Mouse (Mus musculus) embryonic fibroblast, embryonic 13.5 days (primary cell): ENCODE measurements around the gene Adh6b. TPM values are rescaled to one million over a fixed set of nuclear protein-coding genes. Genes with fewer than 3 reads are reported as not detected.

ENCODE experiments used
- H3K27ac ChIP-seq: 2 replicates; pipeline ENCODE4 v1.5.1; 2012; ENCODE audit warnings: low read length, control low read depth, inconsistent platforms; ENCODE audit not compliant: insufficient read depth
- H3K4me1 ChIP-seq: 2 replicates; pipeline ENCODE4 v1.6.1; 2011; ENCODE audit warnings: low read length; ENCODE audit not compliant: control insufficient read depth, insufficient read depth
- H3K4me3 ChIP-seq: 2 replicates; pipeline ENCODE4 v1.5.1; 2011; ENCODE audit warnings: mild to moderate bottlenecking, control low read depth, low read length; ENCODE audit not compliant: insufficient read depth
- CTCF ChIP-seq: IDR thresholded peaks from 2 replicates; pipeline ENCODE4 v1.5.1; 2011; ENCODE audit warnings: mild to moderate bottlenecking, control low read depth, low read length, moderate library complexity, borderline replicate concordance; ENCODE audit not compliant: insufficient read depth
- POLR2A ChIP-seq: IDR thresholded peaks from 2 replicates; pipeline ENCODE4 v1.6.1; 2011; ENCODE audit warnings: low read depth, mild to moderate bottlenecking, control low read depth, low read length, moderate library complexity
- polyA plus RNA-seq: library from polyadenylated mRNA; stranded (reverse); fragments of >200 nt; gene quantifications from 2 replicates; pipeline ENCODE4 v1.2.4, GENCODE M21; 2011; ENCODE audit warnings: low read depth; ENCODE audit not compliant: missing spikeins, insufficient read length

Gene Adh6b
- polyA plus RNA-seq, 1 experiment = not detected

GRCm38 (mm10) chr3:138312965-138313364 is 28.6 kb upstream of the Adh6b start, which contains the start of gene Adh6a:
Gene Adh6a (plus strand): TSS chr3:138313286.
- TF ChIP-seq POLR2A (no peak), CTCF (no peak)
- Histone ChIP-seq H3K4me1 (no peaks in the 10 kb centered on the region), H3K4me3 (no peak within 1 kb of the TSS), H3K27ac (no peak within 1 kb of the TSS)

GRCm38 (mm10) chr3:138316908-138317472 is 24.6 kb upstream of the Adh6b start:
- H3K27ac ChIP-seq = no peak overlapping the region
- no peaks in the 10 kb centered on the region for H3K4me1 ChIP-seq
- no peak overlapping the region for H3K4me3 ChIP-seq
- no peak for TF ChIP-seq CTCF
- no peak for TF ChIP-seq POLR2A

GRCm38 (mm10) chr3:138325001-138325400 is 16.6 kb upstream of the Adh6b start:
- TF ChIP-seq POLR2A (no peak), CTCF (no peak)
- Histone ChIP-seq H3K27ac (no peak overlapping the region), H3K4me1 (no peaks in the 10 kb centered on the region), H3K4me3 (no peak overlapping the region)

DNA sequence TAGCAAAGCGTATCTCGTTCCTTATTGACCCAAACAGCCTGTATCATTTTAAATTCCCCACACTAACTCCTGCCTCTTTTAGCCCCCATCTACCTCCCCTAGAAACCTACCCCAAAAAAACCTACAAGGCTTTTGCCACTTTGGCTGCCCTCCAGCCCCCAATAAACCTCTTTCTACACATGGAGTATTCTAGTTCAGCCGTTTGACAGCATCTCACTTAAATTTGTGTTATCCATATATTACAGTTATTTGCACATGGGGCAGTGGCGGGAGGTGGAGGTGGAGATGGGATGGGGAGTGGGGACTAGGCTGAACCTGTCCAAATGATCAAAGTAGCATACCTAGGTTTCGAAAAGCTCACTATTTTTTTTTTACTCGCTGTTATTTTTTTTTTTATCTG is 16.1 kb upstream of the Adh6b start:
- no peak overlapping the region for H3K4me3 ChIP-seq
- TF ChIP-seq POLR2A (no peak), CTCF (no peak)
- H3K4me1 ChIP-seq = no peaks in the 10 kb centered on the region
- no peak overlapping the region for H3K27ac ChIP-seq

DNA sequence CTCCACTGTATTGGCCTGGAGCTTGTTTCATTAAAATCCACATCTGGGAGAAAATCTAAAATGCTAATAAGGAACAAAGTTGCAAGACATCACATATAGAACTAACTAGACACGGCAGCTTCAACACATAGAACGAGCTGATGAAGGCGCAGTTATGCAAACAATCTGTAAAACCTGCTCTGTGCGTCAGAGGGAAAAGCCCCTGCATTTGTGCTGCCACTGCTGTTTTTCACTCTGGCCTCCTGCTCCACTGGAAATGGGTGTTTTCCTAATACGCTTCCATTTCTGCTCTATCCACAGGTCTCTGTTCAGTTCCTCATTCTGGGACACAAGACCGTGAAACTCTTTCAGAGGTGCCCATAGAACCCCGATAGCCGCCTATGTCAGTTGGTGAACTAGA is 7.7 kb upstream of the Adh6b start:
- no peak overlapping the region for H3K4me3 ChIP-seq
- TF ChIP-seq CTCF (no peak), POLR2A (no peak)
- H3K27ac ChIP-seq = no peak overlapping the region
- peaks cover 5% of the 10 kb centered on the region; the same call in 1 of the 2 replicates for H3K4me1 ChIP-seq

DNA sequence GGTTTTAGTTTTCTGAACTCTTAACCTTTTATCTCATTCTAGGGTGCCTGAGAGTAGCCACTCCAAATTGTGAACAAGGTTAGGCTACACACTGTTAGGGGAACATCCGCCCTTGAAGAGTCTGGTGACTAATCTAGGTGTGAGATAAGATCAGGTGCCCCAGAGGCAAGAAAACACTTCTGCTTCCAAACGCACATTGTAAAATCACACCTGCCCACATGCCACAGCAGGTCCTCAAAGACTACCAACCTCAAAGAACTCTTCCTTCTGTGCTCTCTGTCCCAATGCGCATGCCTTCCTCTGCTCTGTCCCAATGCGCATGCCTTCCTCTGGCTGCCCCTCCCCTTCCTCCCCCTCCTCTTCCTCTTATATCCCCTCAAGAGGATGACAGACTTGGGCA is 7.3 kb upstream of the Adh6b start:
- peaks cover 5% of the 10 kb centered on the region; the same call in 1 of the 2 replicates for H3K4me1 ChIP-seq
- no peak overlapping the region for H3K27ac ChIP-seq
- H3K4me3 ChIP-seq = no peak overlapping the region
- TF ChIP-seq CTCF (no peak), POLR2A (no peak)

GRCm38 (mm10) chr3:138335566-138335965 is 6.0 kb upstream of the Adh6b start:
- H3K27ac ChIP-seq = no peak overlapping the region
- TF ChIP-seq POLR2A (no peak), CTCF (no peak)
- no peak overlapping the region for H3K4me3 ChIP-seq
- peaks cover 5% of the 10 kb centered on the region; the same call in 1 of the 2 replicates for H3K4me1 ChIP-seq

DNA sequence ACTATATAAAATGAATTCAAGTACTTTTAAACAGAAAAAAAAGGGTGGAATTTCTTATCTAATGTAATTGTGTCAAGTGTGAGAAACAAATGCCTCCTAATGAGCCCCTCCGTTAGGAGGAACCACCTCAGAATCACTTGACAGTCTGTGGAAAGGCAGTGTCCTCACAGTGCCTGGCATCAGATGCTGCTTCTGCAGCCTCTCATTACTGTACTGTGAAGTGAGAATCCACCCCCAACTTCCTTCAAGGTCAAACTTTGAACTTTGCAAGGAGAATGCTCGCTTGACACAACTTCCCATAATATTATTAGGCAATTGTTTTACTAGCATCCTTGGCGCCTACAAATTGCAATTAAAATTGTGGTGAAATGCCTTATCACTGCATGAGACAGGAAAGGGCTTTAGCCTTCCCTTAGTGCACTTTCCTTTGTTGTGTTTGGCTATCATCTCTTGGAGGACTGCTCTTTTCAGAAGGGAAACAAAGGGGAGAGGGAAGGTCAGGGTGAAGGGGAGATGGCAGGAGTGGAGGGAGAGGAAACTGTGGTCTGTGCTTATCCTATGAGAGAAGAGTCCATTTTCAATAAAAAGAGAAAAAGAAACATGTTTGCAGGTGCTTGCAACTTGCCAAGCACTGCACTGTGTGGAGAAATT is 5.3 kb upstream of the Adh6b start:
- Histone ChIP-seq H3K4me1 (peaks cover 5% of the 10 kb centered on the region; the same call in 1 of the 2 replicates), H3K4me3 (no peak overlapping the region), H3K27ac (no peak overlapping the region)
- TF ChIP-seq POLR2A (no peak), CTCF (no peak)

DNA sequence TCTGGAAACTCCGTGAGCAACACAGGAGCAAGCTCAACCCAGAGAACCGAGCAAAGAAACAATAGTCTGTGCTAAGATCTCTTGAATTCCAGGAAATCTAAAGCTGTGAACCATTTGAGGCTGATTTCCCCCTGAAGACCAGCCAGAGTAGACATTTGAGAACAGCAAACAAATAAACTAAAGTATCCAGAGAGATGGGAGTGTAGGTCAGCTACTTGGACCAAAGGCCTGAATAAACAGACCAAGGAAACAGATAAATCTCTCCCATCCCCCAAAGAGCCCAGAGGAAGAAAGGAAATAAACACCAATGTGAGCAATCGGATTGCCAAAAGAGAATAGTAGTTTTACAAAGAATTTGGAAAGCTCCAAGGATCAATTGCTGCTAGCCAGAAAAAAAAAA is 5.5 kb downstream of the Adh6b start:
- Histone ChIP-seq H3K4me3 (no peak overlapping the region), H3K4me1 (no peaks in the 10 kb centered on the region), H3K27ac (no peak overlapping the region)
- TF ChIP-seq POLR2A = no peak
- no peak for TF ChIP-seq CTCF

DNA sequence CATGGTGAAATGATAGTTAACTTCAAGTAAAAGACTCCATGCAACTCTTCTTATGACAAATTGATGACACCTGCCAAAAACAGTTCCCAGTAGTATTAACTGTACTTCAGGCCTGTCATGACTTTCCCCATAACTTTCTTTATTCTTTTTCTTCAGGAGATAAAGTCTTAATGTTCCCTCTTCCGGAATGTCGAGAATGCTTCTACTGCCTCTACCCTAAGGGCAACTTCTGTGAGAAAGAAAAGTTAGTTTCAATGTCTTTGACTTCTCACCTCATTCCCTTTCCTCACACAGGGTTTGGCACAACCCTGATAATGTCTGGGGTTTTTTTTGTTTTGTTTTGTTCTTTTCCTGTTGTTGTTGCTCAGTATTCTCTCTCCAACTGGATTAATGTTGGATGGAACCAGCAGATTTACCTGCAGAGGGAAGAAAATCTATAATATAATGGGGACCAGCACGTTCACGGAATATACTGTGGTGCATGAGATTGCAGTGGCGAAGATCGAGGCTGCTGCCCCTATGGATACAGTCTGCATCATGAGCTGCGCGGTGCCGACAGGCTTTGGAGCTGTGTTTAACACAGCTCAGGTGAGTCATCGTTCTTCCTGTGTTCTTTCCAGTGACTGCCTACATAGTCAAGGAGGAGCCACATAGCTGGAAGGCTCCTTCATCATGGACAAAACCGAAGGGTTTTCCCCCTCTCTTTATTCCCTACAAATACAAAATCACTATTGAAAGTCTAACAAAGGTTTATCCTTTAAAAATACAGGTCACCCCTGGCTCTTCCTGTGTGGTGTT is 10.6 kb downstream of the Adh6b start:
- TF ChIP-seq CTCF (no peak), POLR2A (no peak)
- H3K4me1 ChIP-seq = no peaks in the 10 kb centered on the region

More for the DNA sequence above, 10.6 kb downstream of the Adh6b start:
- no peak overlapping the region for H3K4me3 ChIP-seq
- no peak overlapping the region for H3K27ac ChIP-seq
